35 mouse cellular contexts compared by ENCODE assay signal in genomic region chr6:91890615-91891014, GRCm38 (mm10). TPM values are rescaled to one million over a fixed set of nuclear protein-coding genes. Genes with fewer than 3 reads are reported as not detected.
"Had no signal": no experiment of that assay in that cellular context is flagged by ENCODE, and none has a peak within 500 bp of the region (broad histone marks: within the 10 kb centered on the region; RNA-seq: fewer than 3 reads in every experiment).

No protein-coding gene starts in this region.

- ATAC-seq: liver, embryonic 12.5 days; liver, postnatal 0 days; lung, postnatal 0 days; midbrain, embryonic 13.5 days; midbrain, embryonic 15.5 days; midbrain, embryonic 16.5 days had no signal

- H3K27me3 ChIP-seq: limb, embryonic 12.5 days; limb, embryonic 13.5 days; limb, embryonic 15.5 days; liver, embryonic 12.5 days; liver, embryonic 13.5 days; liver, embryonic 15.5 days; lung, embryonic 15.5 days; megakaryocyte, embryonic 14.5 days; midbrain, embryonic 12.5 days; midbrain, embryonic 13.5 days; midbrain, embryonic 15.5 days; neural tube, embryonic 12.5 days; neural tube, embryonic 13.5 days had no signal

- H3K27ac ChIP-seq: limb, embryonic 10.5 days; limb, embryonic 12.5 days; limb, embryonic 13.5 days; limb, embryonic 15.5 days; liver, embryonic 12.5 days; liver, embryonic 13.5 days; liver, embryonic 14.5 days; liver, embryonic 15.5 days; lung, embryonic 15.5 days; macrophage; midbrain, embryonic 10.5 days; midbrain, embryonic 12.5 days; midbrain, embryonic 13.5 days; midbrain, embryonic 15.5 days; neural tube, embryonic 12.5 days; neural tube, embryonic 13.5 days had no signal

- H3K9ac ChIP-seq: limb, embryonic 12.5 days; limb, embryonic 13.5 days; limb, embryonic 15.5 days; liver, embryonic 12.5 days; liver, embryonic 13.5 days; liver, embryonic 14.5 days; liver, embryonic 15.5 days; liver, postnatal 0 days; lung, embryonic 14.5 days; lung, embryonic 15.5 days; midbrain, embryonic 12.5 days; midbrain, embryonic 13.5 days; midbrain, embryonic 15.5 days; neural tube, embryonic 12.5 days; neural tube, embryonic 13.5 days had no signal

- H3K4me1 ChIP-seq: limb, embryonic 10.5 days; limb, embryonic 12.5 days; limb, embryonic 13.5 days; limb, embryonic 15.5 days; liver, embryonic 12.5 days; liver, embryonic 13.5 days; liver, embryonic 15.5 days; lung, embryonic 15.5 days; midbrain, embryonic 10.5 days; midbrain, embryonic 12.5 days; midbrain, embryonic 13.5 days; midbrain, embryonic 15.5 days; neural tube, embryonic 12.5 days; neural tube, embryonic 13.5 days had no signal

- H3K4me2 ChIP-seq: limb, embryonic 12.5 days; limb, embryonic 13.5 days; limb, embryonic 15.5 days; liver, embryonic 11.5 days; liver, embryonic 12.5 days; liver, embryonic 13.5 days; liver, embryonic 15.5 days; lung, embryonic 14.5 days; lung, embryonic 15.5 days; midbrain, embryonic 11.5 days; midbrain, embryonic 12.5 days; midbrain, embryonic 13.5 days; midbrain, embryonic 15.5 days; neural tube, embryonic 12.5 days; neural tube, embryonic 13.5 days had no signal

- H3K4me3 ChIP-seq: limb, embryonic 10.5 days; limb, embryonic 12.5 days; limb, embryonic 13.5 days; limb, embryonic 15.5 days; liver, embryonic 12.5 days; liver, embryonic 13.5 days; liver, embryonic 15.5 days; lung, embryonic 15.5 days; megakaryocyte, embryonic 14.5 days; midbrain, embryonic 10.5 days; midbrain, embryonic 12.5 days; midbrain, embryonic 13.5 days; midbrain, embryonic 15.5 days; myocyte; neural tube, embryonic 12.5 days; neural tube, embryonic 13.5 days had no signal

- DNase-seq: left cerebral cortex, postnatal 4 days; liver; liver, embryonic 13.5 days; liver, postnatal 0 days; lung, adult 18-20 months; lung, adult 2 months; lung, embryonic 14.5 days; lung, postnatal 10 days; lung, postnatal 14 days; lung, postnatal 36 days; lung, postnatal 4 days; midbrain, embryonic 14.5 days had no signal

- H3K9me3 ChIP-seq: limb, embryonic 10.5 days; limb, embryonic 12.5 days; limb, embryonic 13.5 days; limb, embryonic 15.5 days; liver, embryonic 12.5 days; liver, embryonic 13.5 days; liver, embryonic 15.5 days; lung, embryonic 15.5 days; megakaryocyte, embryonic 14.5 days; midbrain, embryonic 10.5 days; midbrain, embryonic 12.5 days; midbrain, embryonic 13.5 days; midbrain, embryonic 15.5 days; neural tube, embryonic 12.5 days; neural tube, embryonic 13.5 days had no signal

RNA-seq across cellular contexts. Expression of gene 4930590J08Rik, which starts 12.0 kb away (rescaled TPM):
- total RNA-seq: monocyte, adult 5-6 weeks had no signal
- polyA plus RNA-seq: liver, embryonic 13.5 days; liver, embryonic 16.5 days had no signal
